Mouse (Mus musculus) heart, postnatal 36 days (tissue): ENCODE results near the gene Pde11a. TPM values are rescaled to one million over a fixed set of nuclear protein-coding genes. Genes with fewer than 3 reads are reported as not detected.
"Not testable (repeated sequence)": the region's sequence is repeated elsewhere in the genome, so short reads cannot be mapped to it uniquely, and the experiment has no call there.

ENCODE experiments used
- DNase-seq, 2 experiments: peaks; one replicate each; pipeline ENCODE4 v3.0.0; 2021 to 2022
- intact Hi-C: fragments of 180-260 bp; cut with DNase I; formaldehyde crosslinking; loops from one replicate; pipeline ENCODE4 v1.15.1; 2025
- total RNA-seq, 2 experiments: library from RNA; stranded (reverse); gene quantifications; 2 replicates each; pipeline ENCODE4 v1.2.3; 2021

The Pde11a gene
- total RNA-seq, 2 experiments from 2014 or later: 0.42 to 0.76 TPM

- no peak for DNase-seq
- intact Hi-C loops: no loop called here
These were observed 323.9 kb downstream of the Pde11a start for GRCm38 (mm10) chr2:76014659-76015058.

GRCm38 (mm10) chr2:76006194-76006593 is 332.4 kb downstream of the Pde11a start:
- intact Hi-C loops: no loop called here
- no peak for DNase-seq

- intact Hi-C loops: no loop called here
- DNase-seq: no peak
These were observed 335.7 kb downstream of the Pde11a start for GRCm38 (mm10) chr2:76002899-76003298.

GRCm38 (mm10) chr2:76001392-76001791 is 337.2 kb downstream of the Pde11a start:
- peak; percentile 68 to 72 for DNase-seq
- intact Hi-C loops: no loop called here

- intact Hi-C loops: no loop called here
- DNase-seq: peak in 1 of 2 experiments; percentile 13
These were observed 338.9 kb downstream of the Pde11a start for GRCm38 (mm10) chr2:75999636-76000035.

GRCm38 (mm10) chr2:75998692-75999091 is 339.9 kb downstream of the Pde11a start:
- intact Hi-C loops: no loop called here
- DNase-seq: no peak

GRCm38 (mm10) chr2:75997726-75998125 is 340.8 kb downstream of the Pde11a start:
- intact Hi-C loops: no loop called here
- no peak for DNase-seq

GRCm38 (mm10) chr2:75994841-75995240 is 343.7 kb downstream of the Pde11a start:
- intact Hi-C loops: no loop called here
- no peak for DNase-seq

GRCm38 (mm10) chr2:75991581-75992205 is 346.9 kb downstream of the Pde11a start:
- intact Hi-C loops: loop anchor here (2.0 kb wide), 1 partner anchor 79 kb away; no protein-coding TSS in a partner anchor
- no peak for DNase-seq

- peak; percentile 57 to 74 for DNase-seq
- intact Hi-C loops: loop anchor here (2.0 kb wide), 1 partner anchor 80 kb away; no protein-coding TSS in a partner anchor
These were observed 347.6 kb downstream of the Pde11a start for GRCm38 (mm10) chr2:75990885-75991539.

GRCm38 (mm10) chr2:75989694-75990093 is 348.9 kb downstream of the Pde11a start:
- DNase-seq: no peak
- intact Hi-C loops: loop anchor here (2.0 kb wide), 1 partner anchor 81 kb away; no protein-coding TSS in a partner anchor

- intact Hi-C loops: no loop called here
- DNase-seq: no peak
These were observed 349.7 kb downstream of the Pde11a start for GRCm38 (mm10) chr2:75988779-75989363.

- no peak for DNase-seq
- intact Hi-C loops: no loop called here
These were observed 350.2 kb downstream of the Pde11a start for GRCm38 (mm10) chr2:75988378-75988777.

- intact Hi-C loops: no loop called here
- no peak for DNase-seq
These were observed 350.8 kb downstream of the Pde11a start for GRCm38 (mm10) chr2:75987739-75988138.

- intact Hi-C loops: no loop called here
- peak in 1 of 2 experiments; percentile 32 for DNase-seq
These were observed 353.4 kb downstream of the Pde11a start for GRCm38 (mm10) chr2:75985124-75985523.

- intact Hi-C loops: loop anchor here (5.0 kb wide), 2 partner anchors 282 to 377 kb away; partner anchors contain the start of gene Nfe2l2
- DNase-seq: no peak
These were observed 354.7 kb downstream of the Pde11a start for GRCm38 (mm10) chr2:75983847-75984246.

GRCm38 (mm10) chr2:75983091-75983490 is 355.5 kb downstream of the Pde11a start:
- intact Hi-C loops: loop anchor here (5.0 kb wide), 2 partner anchors 281 to 376 kb away; partner anchors contain the start of gene Nfe2l2
- no peak for DNase-seq

GRCm38 (mm10) chr2:75982626-75983025 is 355.9 kb downstream of the Pde11a start:
- intact Hi-C loops: loop anchor here (5.0 kb wide), 2 partner anchors 280 to 375 kb away; partner anchors contain the start of gene Nfe2l2

GRCm38 (mm10) chr2:75981440-75982081 is 357.0 kb downstream of the Pde11a start, which contains the start of gene Ttc30a1:
Gene Ttc30a1, minus strand, starts transcription at chr2:75981967.
- peak; percentile 72 to 85 for DNase-seq
- intact Hi-C loops: loop anchor here (5.0 kb wide), 2 partner anchors 279 to 374 kb away; partner anchors contain the start of gene Nfe2l2

More at GRCm38 (mm10) chr2:75982626-75983025, 355.9 kb downstream of the Pde11a start:
- no peak for DNase-seq

GRCm38 (mm10) chr2:75980933-75981439 is 357.6 kb downstream of the Pde11a start:
- not testable (repeated sequence) for DNase-seq
- intact Hi-C loops: loop anchor here (5.0 kb wide), 2 partner anchors 279 to 374 kb away; partner anchors contain the start of gene Nfe2l2
